Mouse (Mus musculus): ENCODE results near the gene Barhl1.

The Barhl1 gene

GRCm38 (mm10) chr2:28910877-28911276 is 5.6 kb downstream of the Barhl1 start:
- DNase-seq = no peak

- DNase-seq = no peak
Observed at GRCm38 (mm10) chr2:28909818-28910710, 6.4 kb downstream of the Barhl1 start.

GRCm38 (mm10) chr2:28909186-28909817 is 7.2 kb downstream of the Barhl1 start:
- no peak for DNase-seq

- peak; percentile 75 for DNase-seq
Observed at GRCm38 (mm10) chr2:28908389-28909153, 7.9 kb downstream of the Barhl1 start.

- no peak for DNase-seq
Observed at GRCm38 (mm10) chr2:28907691-28908388, 8.6 kb downstream of the Barhl1 start.

GRCm38 (mm10) chr2:28905561-28905960 is 10.9 kb downstream of the Barhl1 start:
- no peak for DNase-seq

- no peak for DNase-seq
Observed at GRCm38 (mm10) chr2:28904786-28905185, 11.7 kb downstream of the Barhl1 start.

GRCm38 (mm10) chr2:28903871-28904270 is 12.6 kb downstream of the Barhl1 start:
- no peak for DNase-seq

- DNase-seq = no peak
Observed at GRCm38 (mm10) chr2:28902291-28902690, 14.2 kb downstream of the Barhl1 start.

- no peak for DNase-seq
Observed at GRCm38 (mm10) chr2:28897340-28897899, 19.0 kb downstream of the Barhl1 start.

- DNase-seq = no peak
Observed at GRCm38 (mm10) chr2:28895876-28896275, 20.6 kb downstream of the Barhl1 start.

- DNase-seq = no peak
Observed at GRCm38 (mm10) chr2:28893526-28893925, 22.9 kb downstream of the Barhl1 start.

GRCm38 (mm10) chr2:28892796-28893195 is 23.7 kb downstream of the Barhl1 start:
- no peak for DNase-seq

- no peak for DNase-seq
Observed at GRCm38 (mm10) chr2:28884914-28885313, 31.6 kb downstream of the Barhl1 start.

- no peak for DNase-seq
Observed at GRCm38 (mm10) chr2:28882826-28883485, 33.5 kb downstream of the Barhl1 start.

GRCm38 (mm10) chr2:28882047-28882446 is 34.4 kb downstream of the Barhl1 start:
- DNase-seq = no peak

GRCm38 (mm10) chr2:28881275-28881674 is 35.2 kb downstream of the Barhl1 start:
- no peak for DNase-seq

- no peak for DNase-seq
Observed at GRCm38 (mm10) chr2:28875554-28875953, 40.9 kb downstream of the Barhl1 start.

GRCm38 (mm10) chr2:28867495-28867894 is 49.0 kb downstream of the Barhl1 start:
- no peak for DNase-seq

GRCm38 (mm10) chr2:28863857-28864256 is 52.6 kb downstream of the Barhl1 start:
- DNase-seq = no peak

GRCm38 (mm10) chr2:28860678-28861423 is 55.6 kb downstream of the Barhl1 start:
- DNase-seq = no peak
